Mouse (Mus musculus) spleen, postnatal 10 days (tissue): Measurements from ENCODE around the gene Dnah9.
A peak's percentile ranks its signal among the peaks of the same experiment; 100 is the strongest.

Experiments
- DNase-seq, 2 experiments: peaks; one replicate each; pipeline ENCODE4 v3.0.0; 2021 to 2022; ENCODE audit warnings: low spot score in 2 of 2

Gene Dnah9

DNA sequence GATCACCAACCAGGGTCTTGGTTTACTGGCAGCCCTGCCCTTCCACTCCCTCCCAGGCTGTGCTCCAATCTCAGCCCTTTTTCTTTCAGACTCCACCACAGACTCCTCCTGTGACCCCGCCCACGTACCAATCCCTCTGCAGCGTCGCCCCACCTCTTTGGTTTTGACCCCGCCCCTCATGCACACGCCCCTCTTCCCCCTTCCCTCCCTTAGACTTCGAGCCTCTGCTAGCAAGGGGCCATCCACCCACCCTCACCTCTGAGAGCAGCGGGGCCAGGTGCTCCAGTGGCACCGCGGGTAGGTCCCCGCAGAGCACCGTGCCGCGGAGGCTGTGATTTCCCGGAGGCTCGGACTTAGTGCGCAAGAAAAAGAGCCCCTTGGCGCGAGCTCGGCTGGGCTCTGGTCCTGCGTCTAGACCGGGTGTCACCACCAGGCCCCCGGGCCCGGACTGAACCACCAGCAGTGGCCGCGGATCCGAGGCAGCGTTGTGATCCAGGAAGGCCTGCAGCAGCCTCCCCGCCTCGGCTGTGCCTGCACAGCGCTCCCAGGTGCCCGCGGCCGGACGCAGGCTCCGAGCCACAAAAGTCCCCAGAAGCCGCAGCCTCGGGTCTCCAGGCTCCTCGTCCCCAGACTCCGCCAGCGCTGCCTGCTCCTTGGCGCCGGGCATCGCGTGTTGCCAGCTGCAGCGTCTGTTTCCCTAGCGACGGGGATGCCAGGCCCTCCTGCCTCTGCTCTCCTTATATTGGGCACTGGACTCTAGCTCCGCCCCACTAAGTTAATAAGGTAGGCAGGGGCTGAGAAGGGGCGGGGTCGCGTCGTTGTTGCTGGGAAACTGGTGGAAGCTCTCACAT lies at the start of gene Dnah9:
Gene Dnah9, minus strand, starts transcription at position 751 of the 851 bp plus-strand sequence.
- DNase-seq, result peak in 1 of 2 experiments; percentile 22

DNA sequence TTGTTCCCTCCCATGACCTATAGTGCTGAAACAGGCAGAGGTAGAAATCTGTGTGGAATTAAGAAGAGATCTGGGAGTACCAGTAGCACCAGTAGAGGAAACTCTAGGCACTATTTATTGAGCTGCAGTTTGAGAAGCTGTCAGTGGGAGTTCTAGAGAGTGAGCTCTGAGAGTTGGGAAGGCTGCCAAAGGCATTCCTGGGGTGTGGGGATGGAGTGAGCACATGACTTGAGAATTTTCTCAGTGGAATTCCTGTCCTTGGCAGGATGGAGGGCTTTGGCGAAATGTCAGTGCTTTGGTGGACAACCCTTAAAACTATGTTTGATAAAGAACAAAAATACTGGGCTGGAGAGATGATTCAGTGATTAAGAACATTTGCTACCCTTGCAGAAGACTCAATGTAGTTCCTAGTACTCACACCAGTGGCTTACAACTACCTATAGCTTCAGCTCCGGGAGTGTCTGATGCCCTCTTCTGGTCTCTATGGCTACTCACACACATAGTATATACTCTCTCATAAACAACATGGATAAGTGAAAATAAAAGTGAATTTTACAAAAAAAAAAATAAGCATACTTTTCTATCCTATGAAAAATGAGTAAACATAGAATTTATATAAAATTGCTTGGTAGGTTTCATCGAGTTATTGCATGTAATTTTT lies 20.4 kb upstream of the Dnah9 start:
- peak in 1 of 2 experiments; percentile 13 for DNase-seq

DNA sequence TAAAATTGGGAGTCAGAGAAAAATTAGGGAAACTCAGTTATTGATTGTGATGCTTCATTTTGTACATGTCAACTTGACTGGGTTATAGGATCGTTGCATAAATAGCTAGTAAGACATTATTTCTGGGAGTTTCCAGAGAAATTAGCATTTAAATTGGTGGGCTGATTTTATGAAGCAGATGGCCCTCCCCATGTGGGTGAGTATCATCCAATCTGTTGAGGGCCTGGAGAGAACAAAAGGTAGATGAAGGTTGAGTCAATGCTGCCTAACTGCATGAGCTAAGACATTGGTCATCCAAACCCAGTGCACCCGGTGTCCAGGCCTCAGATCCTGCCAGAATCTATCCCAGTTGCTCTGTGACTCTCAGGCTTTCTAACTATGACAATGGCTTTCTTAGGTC lies 19.8 kb upstream of the Dnah9 start:
- no peak for DNase-seq

DNA sequence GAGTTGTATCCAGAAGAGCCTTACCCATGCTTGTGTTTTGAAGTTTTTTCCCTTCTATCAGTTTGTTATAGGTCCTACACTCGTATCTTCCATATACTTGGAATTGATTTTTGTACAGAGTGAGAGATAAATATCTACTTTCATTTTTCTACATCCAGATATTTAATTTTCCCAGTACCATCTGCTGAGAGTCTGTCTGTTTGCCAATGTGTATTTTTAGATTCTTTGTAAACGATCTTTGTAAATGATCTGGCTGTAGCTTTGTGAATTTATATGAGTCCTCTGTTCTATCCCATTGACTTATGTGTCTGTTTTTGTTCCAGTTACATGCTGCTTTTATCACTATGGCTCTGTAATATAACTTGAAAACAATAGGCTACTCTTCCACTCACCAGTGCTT lies 9.4 kb upstream of the Dnah9 start:
- no peak for DNase-seq

DNA sequence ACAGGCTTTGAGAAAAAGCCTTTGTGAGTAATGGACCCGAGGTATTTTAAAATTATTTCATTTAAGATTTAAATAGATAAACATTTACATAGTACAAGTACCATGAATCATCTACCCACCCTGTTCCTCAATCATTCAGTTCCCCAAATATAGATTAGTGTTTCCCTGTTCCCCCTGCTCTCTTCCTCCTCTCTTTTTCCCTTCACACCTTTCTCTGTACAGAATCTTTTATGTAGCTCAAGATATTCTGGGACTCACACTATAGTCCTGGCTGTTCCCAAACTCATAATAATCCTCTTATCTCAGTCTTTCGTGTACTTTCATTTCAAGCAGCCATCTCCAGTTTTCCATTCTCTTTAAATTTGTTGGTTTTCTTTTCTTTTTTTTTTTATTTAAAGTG lies 4.3 kb downstream of the Dnah9 start:
- DNase-seq, result no peak

DNA sequence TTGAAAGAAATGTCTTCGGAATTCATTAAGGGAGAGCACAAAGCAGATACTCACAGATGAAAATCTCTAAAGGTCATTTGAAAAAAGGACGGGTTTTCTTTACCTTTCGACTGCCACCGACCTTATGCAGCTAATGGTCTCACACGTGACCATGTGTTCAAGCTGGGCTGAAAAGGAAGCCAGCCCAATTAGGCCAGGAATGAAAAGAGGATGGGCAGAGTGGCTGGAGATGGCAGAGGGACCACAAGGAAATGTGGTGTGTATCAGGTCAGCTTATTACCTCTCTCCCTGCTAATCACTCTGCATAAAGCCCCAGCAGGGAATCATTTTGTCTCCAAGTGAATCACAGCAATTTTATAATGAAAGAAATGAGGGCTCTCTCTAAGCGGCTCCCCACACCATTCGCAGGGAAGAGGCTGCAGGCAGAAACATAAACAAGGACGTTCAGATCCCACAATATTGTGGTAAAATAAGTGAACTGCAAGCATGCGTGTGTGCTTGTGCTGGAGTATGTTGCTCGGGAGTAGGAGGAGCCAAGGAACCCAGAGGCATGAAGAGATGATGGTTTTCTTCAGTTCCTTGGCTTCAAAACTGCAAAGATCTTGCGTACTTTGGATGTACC lies 27.6 kb downstream of the Dnah9 start:
- no peak for DNase-seq

DNA sequence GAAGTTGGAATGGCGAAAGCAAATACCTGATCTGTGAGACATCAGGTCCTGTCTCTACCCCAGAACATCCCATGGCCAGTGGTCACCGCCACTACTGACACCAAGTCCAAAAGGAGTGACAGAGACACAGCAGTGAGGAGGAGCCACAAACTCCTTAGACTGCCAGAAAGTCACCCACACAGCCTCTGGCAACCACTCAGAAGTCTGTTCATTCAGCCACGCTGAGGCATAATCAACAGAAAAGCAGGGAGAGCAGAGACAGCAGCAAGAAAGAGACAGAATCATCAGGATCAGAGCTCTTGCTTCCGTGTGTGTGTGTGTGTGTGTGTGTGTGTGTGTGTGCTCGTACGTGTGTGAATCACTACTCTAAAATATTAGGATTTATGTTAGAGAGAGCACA lies 33.5 kb downstream of the Dnah9 start:
- no peak for DNase-seq

DNA sequence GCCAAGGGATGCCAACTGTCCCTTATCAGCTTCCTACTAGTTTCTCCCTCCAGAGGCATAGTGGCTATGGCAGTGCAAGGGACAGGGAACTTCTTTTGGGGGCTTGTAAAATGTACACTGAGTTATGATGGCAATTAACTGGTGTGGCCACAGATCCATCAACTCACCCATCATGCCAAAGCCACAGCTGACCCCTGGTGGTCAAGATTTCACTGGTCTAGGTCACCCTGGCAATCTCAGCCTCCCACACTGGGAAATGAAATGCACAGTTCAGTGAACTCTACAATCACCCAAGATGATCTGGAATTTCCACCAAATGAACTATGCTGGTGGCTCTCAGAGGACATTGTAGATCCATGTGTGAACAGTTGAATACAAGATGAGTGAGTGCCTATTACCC lies 42.2 kb downstream of the Dnah9 start:
- DNase-seq, result no peak

DNA sequence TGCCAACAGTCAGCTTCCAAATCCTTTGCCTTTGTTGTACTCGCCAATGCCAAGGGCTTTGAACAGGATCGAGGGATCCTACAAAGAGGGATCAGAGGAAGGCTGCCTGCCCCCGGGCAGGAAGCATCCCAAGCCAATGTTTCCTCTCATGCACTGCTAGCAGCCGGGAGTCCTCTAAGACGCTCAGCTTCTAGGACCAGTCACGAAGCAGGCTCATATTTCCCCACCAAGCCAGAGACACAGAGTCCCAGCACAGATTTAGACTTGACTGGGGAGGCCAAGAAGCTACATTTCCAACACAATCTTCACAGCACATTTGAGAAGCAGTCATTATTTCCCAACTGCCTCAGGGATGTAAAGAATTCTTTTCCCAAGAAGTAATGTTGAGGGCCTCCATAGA lies 43.9 kb downstream of the Dnah9 start:
- DNase-seq, result no peak

DNA sequence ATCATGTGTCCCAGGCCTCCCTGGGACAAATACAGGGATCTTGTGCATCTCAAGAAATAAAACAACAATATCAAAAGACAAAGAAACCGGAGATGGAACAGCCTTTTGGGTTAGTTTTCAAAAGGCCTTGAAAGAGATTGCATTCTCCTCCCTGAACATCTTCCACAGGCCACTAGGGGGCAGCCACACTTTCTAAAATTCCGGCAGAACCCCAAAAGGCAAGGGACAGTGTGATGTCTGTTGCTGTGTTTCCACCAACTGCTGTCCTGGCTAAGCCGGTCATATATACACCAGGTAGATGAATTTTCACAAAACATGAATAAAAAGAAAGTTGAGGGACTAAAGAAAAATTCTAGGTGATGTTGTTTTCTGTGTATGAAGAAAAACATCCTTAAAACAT lies 46.3 kb downstream of the Dnah9 start:
- DNase-seq, result peak; percentile 4 to 39

DNA sequence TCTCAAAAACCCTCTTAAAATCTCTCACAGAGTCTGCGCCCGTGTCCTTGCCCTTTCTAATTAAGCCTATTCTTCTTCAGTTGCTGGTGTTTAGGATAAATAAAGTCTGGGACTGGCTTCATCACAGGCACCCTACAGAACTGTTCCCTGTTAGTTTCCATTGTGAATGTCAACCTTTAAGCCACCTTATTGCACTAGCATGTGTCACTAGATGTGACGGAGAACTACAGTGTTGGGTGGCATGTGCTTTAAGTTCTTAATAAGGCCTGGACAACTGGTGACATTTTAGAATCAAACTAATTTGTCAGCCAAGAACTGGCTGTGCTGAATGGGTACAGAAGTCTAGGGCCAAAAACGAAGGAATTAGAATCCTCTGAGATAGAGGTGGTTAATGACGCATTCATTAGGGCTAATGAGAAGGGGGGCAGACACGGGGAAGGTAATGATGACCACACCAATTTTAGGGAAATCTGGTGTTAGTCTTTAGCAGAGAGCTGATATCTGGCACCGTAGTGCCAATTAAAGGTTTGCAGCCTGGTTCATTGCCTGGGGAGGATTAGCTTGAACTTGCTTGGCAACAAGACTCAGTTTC lies 84.6 kb downstream of the Dnah9 start:
- no peak for DNase-seq

DNA sequence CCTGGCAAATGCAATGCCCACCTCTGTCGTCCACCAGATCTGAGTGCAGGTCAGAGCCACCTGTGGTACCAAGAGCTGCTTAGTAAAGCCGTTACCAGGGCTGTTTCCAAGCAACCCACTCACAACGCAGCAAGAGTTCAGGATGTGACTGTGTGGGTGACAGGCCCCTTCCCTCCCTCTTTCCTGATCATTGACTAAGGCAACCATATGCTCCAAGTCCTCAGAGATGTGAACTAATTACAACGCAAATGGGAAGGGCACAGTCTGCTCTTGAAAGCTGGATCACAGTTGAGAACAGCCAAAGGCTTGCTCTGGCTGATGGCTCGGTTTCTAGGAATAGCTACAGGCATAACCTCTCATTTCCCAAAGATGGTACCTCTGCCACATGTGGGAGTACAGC lies 95.4 kb downstream of the Dnah9 start:
- DNase-seq, result no peak

DNA sequence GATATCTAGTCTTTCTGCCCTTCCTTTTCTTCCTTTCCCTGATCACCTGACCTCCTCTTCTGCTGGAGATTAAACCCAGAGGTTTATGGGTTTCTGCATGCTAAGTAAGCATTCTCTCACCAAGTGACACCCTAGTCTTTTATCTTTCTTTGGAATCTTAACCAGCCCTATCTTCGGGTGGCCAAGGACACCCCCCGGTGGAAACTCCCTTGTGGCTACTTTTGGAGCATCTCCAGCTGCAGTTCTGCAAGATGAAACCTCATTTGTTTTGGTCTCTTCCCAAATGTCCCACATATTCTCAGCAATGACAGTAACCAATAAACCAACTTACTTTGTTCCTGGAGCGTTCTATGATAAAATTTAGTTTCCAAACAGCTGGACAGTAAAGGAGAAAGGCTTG lies 109.4 kb downstream of the Dnah9 start:
- no peak for DNase-seq

DNA sequence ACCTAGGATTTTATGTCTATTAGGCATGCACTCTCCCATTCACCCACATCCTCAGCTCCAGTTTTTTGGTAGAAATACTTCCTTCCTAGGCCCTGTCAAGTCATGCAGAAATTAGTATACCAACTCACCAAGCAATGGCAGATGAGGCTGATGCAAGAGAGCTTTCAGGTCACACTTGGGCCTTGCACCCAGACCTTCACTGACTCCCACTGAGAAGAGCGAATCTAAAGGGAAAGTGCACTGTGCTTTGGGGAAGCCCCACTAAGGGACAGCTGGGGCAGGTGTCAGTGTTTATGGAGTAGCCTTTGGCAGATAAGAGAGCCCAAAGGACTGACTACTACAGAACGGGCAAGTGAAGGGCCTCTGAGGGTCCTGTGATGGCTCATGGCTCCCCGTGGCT lies 117.1 kb downstream of the Dnah9 start:
- DNase-seq, result no peak

DNA sequence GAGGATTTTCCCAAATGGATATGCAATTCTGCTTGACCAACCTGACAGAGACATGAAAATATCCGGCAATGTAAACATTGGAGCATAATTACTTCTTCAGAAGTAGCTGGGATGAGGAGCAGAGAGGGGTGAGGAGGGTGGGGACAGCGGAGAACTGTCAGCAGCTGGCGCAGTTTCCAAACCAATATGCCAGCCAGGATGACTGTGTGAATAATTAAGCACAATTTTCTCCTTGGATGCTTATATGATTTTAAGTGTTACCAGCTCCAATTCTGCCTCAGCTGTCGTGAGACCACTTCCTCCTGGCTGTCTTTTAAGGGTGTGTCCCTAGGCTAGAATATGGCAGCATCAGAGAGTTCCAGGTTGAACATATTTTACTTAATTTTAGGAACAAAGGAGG lies 119.2 kb downstream of the Dnah9 start:
- DNase-seq, result no peak

DNA sequence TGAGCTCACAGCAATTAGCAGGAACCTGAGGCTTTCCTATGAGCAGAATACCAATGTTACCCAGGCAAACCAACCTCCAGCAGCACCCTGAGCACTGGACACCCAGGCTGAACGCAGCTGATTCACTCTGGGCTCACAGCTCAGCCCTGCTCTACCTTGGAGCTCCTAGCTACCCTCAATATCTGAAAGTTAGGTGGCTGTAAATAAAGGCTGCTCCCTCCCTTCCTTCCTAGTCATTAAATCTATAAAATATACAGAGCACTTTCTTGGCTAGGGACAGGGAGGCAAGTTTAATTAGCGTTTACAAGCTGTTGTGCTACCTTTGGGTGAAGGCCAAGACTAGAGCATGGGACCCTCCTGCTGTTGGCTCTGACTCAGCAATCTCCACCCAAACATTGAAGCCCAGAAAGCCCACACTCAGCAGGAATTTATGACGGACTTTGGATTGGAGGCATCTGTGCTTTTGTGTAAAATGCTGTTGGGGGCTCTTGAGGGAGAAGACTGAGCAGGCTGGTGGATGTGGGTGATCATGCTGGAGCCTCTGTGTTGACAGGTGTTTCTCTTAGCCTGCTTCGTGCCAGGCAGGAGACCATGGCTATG lies 121.7 kb downstream of the Dnah9 start:
- DNase-seq, result no peak

DNA sequence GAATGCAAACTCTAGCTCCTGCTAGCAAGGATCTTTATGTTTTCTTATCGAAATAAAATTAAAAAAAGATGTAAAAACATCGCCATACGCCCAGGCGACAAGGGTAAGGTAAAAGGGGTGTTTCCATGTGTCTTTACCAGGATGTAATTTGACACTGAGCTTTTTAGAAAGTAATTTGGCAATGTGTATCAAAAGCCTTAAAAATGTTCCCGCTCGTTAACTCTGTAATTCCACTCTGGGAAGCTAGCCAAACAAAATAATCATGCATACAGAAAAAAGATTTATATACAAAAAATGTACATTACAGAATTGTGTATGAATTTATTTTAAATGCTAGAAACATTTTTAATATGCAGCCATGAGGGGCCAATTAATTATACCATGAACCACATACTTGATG lies 124.7 kb downstream of the Dnah9 start:
- DNase-seq, result no peak

DNA sequence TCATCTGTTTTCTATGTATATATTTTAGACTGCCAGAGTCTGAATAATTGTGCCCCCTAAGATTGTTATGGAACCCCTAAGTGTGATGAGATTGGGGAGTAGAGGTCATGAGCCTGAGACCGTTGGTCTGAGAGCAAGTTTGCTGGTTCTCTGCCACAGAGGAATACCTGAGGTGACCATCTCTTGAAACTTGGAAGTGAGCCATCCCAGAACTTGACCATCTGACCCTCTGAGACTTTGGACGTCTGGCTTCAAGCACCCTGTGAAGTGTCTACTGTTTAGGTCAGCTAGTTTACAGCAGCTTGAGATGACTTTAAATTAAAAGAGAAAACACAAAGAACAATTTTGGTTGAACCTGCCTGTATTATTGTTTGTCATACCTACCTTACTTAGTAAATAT lies 125.8 kb downstream of the Dnah9 start:
- DNase-seq, result no peak

DNA sequence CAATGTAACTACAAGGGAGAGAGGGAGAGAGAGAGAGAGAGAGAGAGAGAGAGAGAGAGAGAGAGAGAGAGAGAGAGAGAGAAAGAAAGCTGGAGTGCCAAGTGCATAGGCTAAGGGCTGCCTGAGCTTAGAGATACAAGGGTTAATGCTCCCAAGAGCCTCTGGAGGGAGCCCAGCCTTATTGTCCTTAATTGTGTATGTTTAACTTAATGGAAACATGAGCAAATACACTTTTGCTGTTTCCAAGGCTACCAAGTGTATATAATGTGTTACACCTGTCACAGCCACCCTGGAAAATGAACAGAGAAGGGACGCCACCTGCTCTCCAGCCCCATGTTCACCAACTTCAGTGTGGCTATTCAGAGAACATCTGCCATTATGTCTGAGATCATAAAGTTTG lies 142.6 kb downstream of the Dnah9 start:
- no peak for DNase-seq

DNA sequence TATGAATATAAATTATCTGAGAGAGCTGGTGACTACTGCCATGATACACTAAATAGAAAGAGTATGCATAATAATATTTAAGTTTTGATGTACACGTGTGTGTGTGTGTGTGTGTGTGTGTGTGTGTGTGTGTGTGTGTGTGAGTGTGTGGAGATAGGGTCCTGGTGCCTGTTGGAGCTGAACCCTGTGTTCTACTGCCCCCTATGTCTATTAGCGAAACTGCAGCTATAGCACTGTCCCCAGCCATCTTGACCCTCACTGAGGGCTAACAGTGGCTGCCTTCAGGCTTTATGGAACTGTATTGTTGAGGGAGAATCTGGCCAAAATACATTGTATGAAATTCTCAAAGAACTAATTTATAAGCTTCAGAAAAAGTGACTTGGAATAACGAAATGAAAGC lies 192.5 kb downstream of the Dnah9 start:
- no peak for DNase-seq

DNA sequence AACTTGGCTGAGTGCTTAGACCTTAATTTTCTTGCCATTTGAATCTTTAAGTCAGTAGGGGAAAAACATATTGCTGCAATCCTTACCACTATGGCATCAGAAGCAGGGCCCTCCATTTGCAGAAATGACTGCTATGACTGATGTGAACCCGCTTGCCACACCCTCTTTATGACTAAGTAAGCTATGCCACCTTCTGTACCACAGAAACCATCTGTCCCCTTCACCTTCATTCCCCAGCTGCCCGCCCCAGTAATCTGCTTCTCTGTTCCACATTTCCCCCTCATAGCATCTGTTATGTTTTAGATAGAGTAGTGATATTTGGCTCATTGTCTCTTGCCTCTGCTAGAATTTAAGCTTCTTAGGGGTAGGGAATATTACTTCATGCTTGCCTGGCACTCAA lies 237.6 kb downstream of the Dnah9 start:
- no peak for DNase-seq

DNA sequence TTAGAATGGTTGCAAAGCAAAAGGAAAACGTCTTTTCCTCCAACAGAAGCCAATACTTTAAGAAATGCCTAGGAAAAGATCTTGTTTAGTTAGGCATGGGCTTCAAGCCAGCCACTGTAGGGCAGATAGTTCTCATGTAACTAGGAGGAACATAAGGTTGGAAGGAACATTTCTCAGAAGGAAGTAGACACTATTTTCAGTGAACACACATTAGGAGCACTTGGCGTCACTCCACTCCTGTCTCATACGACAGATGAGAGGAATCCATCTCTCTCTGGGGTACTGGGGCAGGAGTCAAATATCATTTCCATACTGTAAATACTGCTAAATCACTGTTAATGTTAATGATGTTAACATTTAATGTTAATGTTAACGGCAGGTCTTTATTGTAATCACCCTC lies 238.0 kb downstream of the Dnah9 start:
- no peak for DNase-seq
